Mouse (Mus musculus): ENCODE results near the gene Msl1. TPM values are rescaled to one million over a fixed set of nuclear protein-coding genes. Genes with fewer than 3 reads are reported as not detected.

The Msl1 gene
- polyA plus RNA-seq, 1 experiment from 2014 or later: 38.6 TPM

GRCm38 (mm10) chr11:98766346-98766745, 29.0 kb upstream of the Msl1 start:
- peaks cover 52% of the 10 kb centered on the region for H3K36me3 ChIP-seq
- no peak overlapping the region for H3K9ac ChIP-seq (replicated peaks)
- 58% methylated on average over 2 of the region's 2 CpGs for WGBS
- H3K27ac ChIP-seq (replicated peaks): peak overlapping the region; percentile 86
- H3K4me1 ChIP-seq: peaks cover 39% of the 10 kb centered on the region
- H3K4me2 ChIP-seq (replicated peaks): no peak overlapping the region
- no peak for ATAC-seq (ENCODE audit: low FRiP score, low read depth)
- H3K27me3 ChIP-seq: no peaks in the 10 kb centered on the region; the same call in 1 of the 2 replicates
- H3K4me3 ChIP-seq: no peak overlapping the region
- H3K9me3 ChIP-seq: no peaks in the 10 kb centered on the region

GRCm38 (mm10) chr11:98766816-98767215, 28.5 kb upstream of the Msl1 start:
- Histone ChIP-seq H3K9ac (replicated peaks) (peak overlapping the region; percentile 17; the same call in 1 of the 2 replicates), H3K4me2 (replicated peaks) (peak overlapping the region; percentile 50), H3K4me3 (no peak overlapping the region), H3K27me3 (no peaks in the 10 kb centered on the region; the same call in 1 of the 2 replicates), H3K4me1 (peaks cover 39% of the 10 kb centered on the region), H3K36me3 (peaks cover 48% of the 10 kb centered on the region), H3K27ac (replicated peaks) (peak overlapping the region; percentile 86), H3K9me3 (no peaks in the 10 kb centered on the region)
- 62% methylated on average over 5 of the region's 5 CpGs for WGBS
- ATAC-seq (ENCODE audit: low FRiP score, low read depth): peak; percentile 17; the same call in 1 of the 2 replicates

DNA sequence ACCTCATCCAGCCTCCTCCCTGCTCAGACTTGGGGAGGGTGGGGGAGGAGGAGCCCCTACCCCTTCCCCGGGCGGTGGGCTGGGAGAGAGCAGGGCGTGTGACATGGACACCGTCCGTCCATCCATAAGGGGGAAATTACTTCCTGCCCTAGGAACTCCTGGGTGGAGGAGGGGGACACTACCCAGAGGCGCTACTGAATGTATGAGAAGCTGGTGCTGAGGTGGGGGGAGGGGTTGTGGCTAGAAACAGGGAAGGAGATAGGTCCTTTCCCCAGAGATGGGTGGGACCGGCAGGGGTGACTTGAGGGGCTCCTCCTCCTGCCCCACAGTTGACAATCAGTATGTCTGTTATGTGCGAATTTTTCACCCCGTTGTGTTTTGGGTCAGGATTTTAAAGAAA, 28.0 kb upstream of the Msl1 start:
- peaks cover 44% of the 10 kb centered on the region for H3K36me3 ChIP-seq
- H3K4me2 ChIP-seq (replicated peaks): peak overlapping the region; percentile 50
- WGBS: 15% methylated on average over 9 of the region's 9 CpGs
- peak; percentile 57 for ATAC-seq (ENCODE audit: low FRiP score, low read depth)
- H3K27ac ChIP-seq (replicated peaks): peak overlapping the region; percentile 86
- no peaks in the 10 kb centered on the region; the same call in 1 of the 2 replicates for H3K27me3 ChIP-seq
- peaks cover 39% of the 10 kb centered on the region for H3K4me1 ChIP-seq
- H3K9me3 ChIP-seq: no peaks in the 10 kb centered on the region
- H3K4me3 ChIP-seq: no peak overlapping the region
- H3K9ac ChIP-seq (replicated peaks): peak overlapping the region; percentile 17; the same call in 1 of the 2 replicates

- 0 out of 2 replicates have a peak, but pooled peaks have one; percentile 27 for ATAC-seq (ENCODE audit: low FRiP score, low read depth)
- H3K9me3 ChIP-seq: no peaks in the 10 kb centered on the region
- peaks cover 39% of the 10 kb centered on the region for H3K4me1 ChIP-seq
- peak overlapping the region; percentile 86 for H3K27ac ChIP-seq (replicated peaks)
- 13% methylated on average over 4 of the region's 4 CpGs for WGBS
- peaks cover 42% of the 10 kb centered on the region for H3K36me3 ChIP-seq
- peak overlapping the region; percentile 51; the same call in 1 of the 2 replicates for H3K9ac ChIP-seq (replicated peaks)
- H3K27me3 ChIP-seq: peaks cover under 1% of the 10 kb centered on the region; the same call in 1 of the 2 replicates
- H3K4me3 ChIP-seq: peak overlapping the region; percentile 30
- peak overlapping the region; percentile 50 for H3K4me2 ChIP-seq (replicated peaks)
Measured at GRCm38 (mm10) chr11:98767713-98768112, 27.6 kb upstream of the Msl1 start.

GRCm38 (mm10) chr11:98768127-98769006, 26.9 kb upstream of the Msl1 start:
- Histone ChIP-seq H3K9me3 (no peaks in the 10 kb centered on the region), H3K27me3 (peaks cover 3% of the 10 kb centered on the region; the same call in 1 of the 2 replicates), H3K36me3 (peaks cover 35% of the 10 kb centered on the region), H3K4me1 (peaks cover 40% of the 10 kb centered on the region), H3K27ac (replicated peaks) (peak overlapping the region; percentile 86), H3K4me2 (replicated peaks) (peak overlapping the region; percentile 50), H3K4me3 (peak overlapping the region; percentile 30), H3K9ac (replicated peaks) (peak overlapping the region; percentile 51)
- no peak for ATAC-seq (ENCODE audit: low FRiP score, low read depth)
- 20% methylated on average over 37 of the region's 39 CpGs for WGBS

GRCm38 (mm10) chr11:98769007-98769954, 26.0 kb upstream of the Msl1 start:
- Histone ChIP-seq H3K27me3 (peaks cover 5% of the 10 kb centered on the region; the same call in 1 of the 2 replicates), H3K4me1 (peaks cover 50% of the 10 kb centered on the region), H3K36me3 (peaks cover 26% of the 10 kb centered on the region), H3K4me3 (0 out of 2 replicates have a peak overlapping the region, but pooled peaks have one; percentile 30), H3K27ac (replicated peaks) (no peak overlapping the region), H3K9ac (replicated peaks) (no peak overlapping the region), H3K9me3 (no peaks in the 10 kb centered on the region), H3K4me2 (replicated peaks) (peak overlapping the region; percentile 50)
- WGBS: 90% methylated on average over 25 of the region's 25 CpGs
- no peak for ATAC-seq (ENCODE audit: low FRiP score, low read depth)

DNA sequence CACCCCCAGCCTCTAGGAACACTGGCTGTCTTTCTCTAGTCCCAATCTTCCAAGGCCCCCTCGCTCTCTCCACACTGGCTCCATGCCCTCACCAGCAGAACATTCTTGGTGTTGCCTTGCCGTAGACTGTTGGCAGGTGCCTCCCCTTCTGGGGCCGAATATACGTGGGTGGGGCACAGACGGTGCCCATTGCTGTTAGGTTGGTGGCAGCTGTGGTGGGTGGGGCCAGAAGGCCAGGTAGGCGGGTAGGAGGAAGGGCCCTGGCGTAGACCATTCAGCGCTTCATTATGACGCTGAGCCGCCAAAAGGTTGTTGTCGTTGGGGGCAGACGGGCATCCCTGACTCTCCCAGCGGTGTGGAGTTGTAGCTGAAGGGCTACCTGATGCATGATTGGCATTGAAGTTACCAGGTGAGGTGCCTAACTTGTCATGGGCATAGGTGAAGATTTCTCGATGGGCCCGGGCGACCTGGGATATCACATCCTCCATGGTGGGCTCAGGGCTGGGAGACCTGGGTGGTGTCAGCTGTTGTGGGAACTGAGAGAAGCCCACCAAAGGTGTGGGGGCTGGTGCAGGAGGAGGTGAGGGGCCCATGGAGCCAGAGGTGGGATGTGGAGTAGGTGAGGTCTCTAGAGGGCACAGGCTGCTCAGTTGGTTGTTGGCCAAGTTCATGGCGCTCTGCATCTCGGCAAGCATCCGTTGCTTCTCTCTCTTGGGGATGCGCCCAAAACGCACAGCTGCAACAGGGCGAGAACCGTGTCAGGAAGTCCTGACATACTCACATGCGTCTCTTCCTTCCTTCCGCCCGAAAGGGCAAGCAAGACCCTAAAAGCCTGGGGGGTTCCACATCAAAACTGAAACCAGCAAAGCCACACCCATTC, 25.0 kb upstream of the Msl1 start:
- Histone ChIP-seq H3K27ac (replicated peaks) (no peak overlapping the region), H3K4me1 (peaks cover 57% of the 10 kb centered on the region)
- no peak for ATAC-seq (ENCODE audit: low FRiP score, low read depth)

GRCm38 (mm10) chr11:98771131-98771530, 24.2 kb upstream of the Msl1 start:
- 95% methylated on average over 18 of the region's 18 CpGs for WGBS
- peaks cover 11% of the 10 kb centered on the region; the same call in 1 of the 2 replicates for H3K27me3 ChIP-seq
- no peak overlapping the region for H3K9ac ChIP-seq (replicated peaks)
- no peak overlapping the region for H3K4me3 ChIP-seq
- no peak overlapping the region for H3K27ac ChIP-seq (replicated peaks)
- H3K9me3 ChIP-seq: no peaks in the 10 kb centered on the region
- peaks cover 16% of the 10 kb centered on the region; the same call in 1 of the 2 replicates for H3K36me3 ChIP-seq
- H3K4me1 ChIP-seq: peaks cover 57% of the 10 kb centered on the region
- no peak overlapping the region for H3K4me2 ChIP-seq (replicated peaks)
- no peak for ATAC-seq (ENCODE audit: low FRiP score, low read depth)

More for the DNA sequence above, 25.0 kb upstream of the Msl1 start:
- Histone ChIP-seq H3K9ac (replicated peaks) (no peak overlapping the region), H3K9me3 (no peaks in the 10 kb centered on the region), H3K27me3 (peaks cover 11% of the 10 kb centered on the region; the same call in 1 of the 2 replicates), H3K4me3 (no peak overlapping the region), H3K4me2 (replicated peaks) (no peak overlapping the region), H3K36me3 (peaks cover 17% of the 10 kb centered on the region; the same call in 1 of the 2 replicates)
- 93% methylated on average over 26 of the region's 26 CpGs for WGBS

- no peak overlapping the region for H3K9ac ChIP-seq (replicated peaks)
- peaks cover 55% of the 10 kb centered on the region for H3K4me1 ChIP-seq
- 96% methylated on average over 11 of the region's 11 CpGs for WGBS
- peaks cover 16% of the 10 kb centered on the region; the same call in 1 of the 2 replicates for H3K36me3 ChIP-seq
- peaks cover 11% of the 10 kb centered on the region; the same call in 1 of the 2 replicates for H3K27me3 ChIP-seq
- H3K9me3 ChIP-seq: no peaks in the 10 kb centered on the region
- H3K4me2 ChIP-seq (replicated peaks): no peak overlapping the region
- no peak for ATAC-seq (ENCODE audit: low FRiP score, low read depth)
- no peak overlapping the region for H3K4me3 ChIP-seq
- no peak overlapping the region for H3K27ac ChIP-seq (replicated peaks)
Measured at GRCm38 (mm10) chr11:98771844-98772525, 23.3 kb upstream of the Msl1 start.

DNA sequence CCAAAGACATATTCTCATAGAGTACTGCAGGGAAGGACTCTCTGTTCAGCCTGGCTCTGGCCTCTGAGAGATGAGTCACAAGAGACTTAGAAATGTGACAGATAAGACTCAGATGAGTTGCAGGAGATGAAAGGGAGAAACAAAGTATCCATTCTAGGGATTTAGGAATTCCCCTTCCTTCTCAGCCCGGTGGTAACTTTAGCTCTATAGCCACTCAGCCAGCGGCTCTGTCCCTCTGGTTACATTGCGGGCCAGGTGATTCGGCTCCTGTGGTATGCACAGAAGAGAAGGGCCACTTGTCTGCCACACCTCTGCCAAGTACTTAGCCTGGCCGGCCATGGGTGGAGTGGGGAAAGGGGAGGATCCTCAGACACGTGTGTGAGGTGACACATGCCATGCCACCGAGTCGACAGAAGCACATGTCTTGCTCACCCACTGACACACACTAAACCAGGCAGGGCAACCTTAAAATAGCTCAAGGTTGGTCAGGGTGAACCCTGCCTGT, 22.6 kb upstream of the Msl1 start:
- peaks cover 52% of the 10 kb centered on the region for H3K4me1 ChIP-seq

More for the DNA sequence above, 22.6 kb upstream of the Msl1 start:
- no peak overlapping the region for H3K9ac ChIP-seq (replicated peaks)
- peaks cover 16% of the 10 kb centered on the region; the same call in 1 of the 2 replicates for H3K36me3 ChIP-seq
- no peak overlapping the region for H3K27ac ChIP-seq (replicated peaks)
- 85% methylated on average over 8 of the region's 8 CpGs for WGBS
- no peak for ATAC-seq (ENCODE audit: low FRiP score, low read depth)
- H3K9me3 ChIP-seq: no peaks in the 10 kb centered on the region
- H3K27me3 ChIP-seq: peaks cover 11% of the 10 kb centered on the region; the same call in 1 of the 2 replicates
- H3K4me3 ChIP-seq: no peak overlapping the region
- no peak overlapping the region for H3K4me2 ChIP-seq (replicated peaks)

Measured in midbrain, embryonic 12.5 days (tissue).